Mouse (Mus musculus): ENCODE data around the gene Gm4924.

Gm4924 gene

GRCm38 (mm10) chr10:82354083-82355010, at the start of gene Gm4924:
Gm4924 (plus strand) TSS chr10:82354255.
- peak; percentile 92 for DNase-seq (ENCODE audit: extremely low read depth, insufficient read length, low spot score)

DNA sequence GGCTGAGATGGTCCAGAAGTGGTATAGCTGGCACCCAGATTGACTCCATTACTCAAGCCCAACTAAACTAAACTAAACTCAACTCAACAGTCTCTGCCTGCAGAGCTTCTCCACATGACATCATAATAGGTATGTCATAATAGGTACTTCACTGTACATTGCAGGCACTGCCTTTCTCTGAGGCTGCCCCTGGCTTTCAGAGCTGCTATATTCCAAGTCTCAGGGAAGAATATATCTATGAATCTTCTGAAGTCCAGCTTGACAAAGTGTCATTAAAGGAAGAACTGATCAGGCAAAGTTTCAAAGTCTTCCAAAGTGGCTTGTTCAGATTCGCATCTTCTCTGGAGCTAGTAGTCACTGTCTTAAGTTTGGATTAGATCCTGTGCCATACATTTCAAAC, 37.6 kb upstream of the Gm4924 start, which contains the start of gene 4932415D10Rik:
Gene 4932415D10Rik, minus strand, starts transcription at position 101 of the 400 bp plus-strand sequence.
- DNase-seq (ENCODE audit: extremely low read depth, insufficient read length, low spot score) = no peak

- no peak for DNase-seq (ENCODE audit: extremely low read depth, insufficient read length, low spot score)
Measured at GRCm38 (mm10) chr10:82320134-82320533, 33.9 kb upstream of the Gm4924 start.

DNA sequence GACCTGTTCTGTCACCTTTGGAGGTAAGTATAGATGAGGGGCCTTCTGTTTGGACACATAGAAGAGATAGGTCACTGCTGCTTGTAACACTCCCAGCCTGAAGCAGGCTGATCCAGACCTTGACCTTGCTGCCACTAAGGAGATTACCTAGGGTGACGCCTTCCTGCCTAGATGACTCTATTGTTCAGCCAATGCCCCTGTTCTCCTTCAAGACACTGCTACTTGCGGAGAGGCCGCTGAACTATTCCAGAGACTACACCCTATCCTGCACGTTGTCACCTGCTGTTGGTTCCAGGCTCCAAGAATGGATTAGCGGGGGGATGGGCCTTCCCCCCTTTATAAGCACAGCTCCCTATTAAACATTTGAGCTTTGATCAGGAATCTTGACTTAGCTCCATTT, 24.2 kb upstream of the Gm4924 start:
- no peak for DNase-seq (ENCODE audit: extremely low read depth, insufficient read length, low spot score)

- DNase-seq (ENCODE audit: extremely low read depth, insufficient read length, low spot score) = no peak
Measured at GRCm38 (mm10) chr10:82355401-82355800, 1.3 kb downstream of the Gm4924 start.

- no peak for DNase-seq (ENCODE audit: extremely low read depth, insufficient read length, low spot score)
Measured at GRCm38 (mm10) chr10:82361911-82362310, 7.9 kb downstream of the Gm4924 start.

- DNase-seq (ENCODE audit: extremely low read depth, insufficient read length, low spot score) = no peak
Measured at GRCm38 (mm10) chr10:82382992-82383391, 28.9 kb downstream of the Gm4924 start.

DNA sequence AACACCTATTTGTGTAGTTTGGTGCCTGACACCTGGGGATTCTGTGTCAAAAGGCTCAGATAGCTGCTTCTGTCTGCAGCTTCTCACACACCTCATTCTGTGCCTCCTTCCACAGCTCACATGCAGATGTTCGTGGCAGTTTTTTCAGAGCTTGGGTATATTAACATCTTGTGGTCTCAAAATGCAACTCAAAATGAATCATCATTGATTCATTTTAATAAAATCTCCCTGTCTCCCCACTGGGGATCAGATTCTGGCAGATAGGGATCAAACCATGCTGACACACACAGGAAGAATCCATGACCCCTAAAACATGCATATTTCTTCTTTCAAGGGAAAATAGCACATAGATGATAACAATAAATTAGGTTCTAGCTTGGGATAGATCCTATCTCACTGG, 55.5 kb downstream of the Gm4924 start:
- DNase-seq (ENCODE audit: extremely low read depth, insufficient read length, low spot score) = peak; percentile 61

GRCm38 (mm10) chr10:82423631-82424030, 69.6 kb downstream of the Gm4924 start:
- peak; percentile 49 for DNase-seq (ENCODE audit: extremely low read depth, insufficient read length, low spot score)

All from 3134 (cell line).